Mouse (Mus musculus): Measurements from ENCODE around the gene Fbxo27. TPM values are rescaled to one million over a fixed set of nuclear protein-coding genes. Genes with fewer than 3 reads are reported as not detected.

Fbxo27 gene
- polyA plus RNA-seq, 1 experiment from 2014 or later: 0.90 TPM

GRCm38 (mm10) chr7:28735701-28736100, 43.1 kb downstream of the Fbxo27 start:
- H3K27ac ChIP-seq (ENCODE audit: low read depth, low read length): no peak overlapping the region
- WGBS: 74% methylated on average over 6 of the region's 6 CpGs
- H3K9ac ChIP-seq (ENCODE audit: low read depth, low read length): no peak overlapping the region
- H3K4me1 ChIP-seq (replicated peaks; ENCODE audit: control insufficient read depth, insufficient read depth, low read length): 0 out of 2 replicates have a peak, but pooled peaks cover 3% of the 10 kb centered on the region
- peaks cover 6% of the 10 kb centered on the region; the same call in 1 of the 2 replicates for H3K36me3 ChIP-seq (ENCODE audit: control insufficient read depth, insufficient read depth)
- no peak for ATAC-seq
- TF ChIP-seq CTCF (IDR thresholded peaks at IDR 0.05; ENCODE audit: low read depth): no peak
- H3K4me3 ChIP-seq (ENCODE audit: low read depth, low read length): no peak overlapping the region
- H3K9me3 ChIP-seq (ENCODE audit: control insufficient read depth): 0 out of 2 replicates have a peak, but pooled peaks cover 5% of the 10 kb centered on the region
- no peaks in the 10 kb centered on the region for H3K27me3 ChIP-seq (replicated peaks; ENCODE audit: control insufficient read depth, insufficient read depth, low read length)
- no peak overlapping the region for H3K4me2 ChIP-seq (replicated peaks; ENCODE audit: low read depth)

- H3K9ac ChIP-seq (ENCODE audit: low read depth, low read length): no peak overlapping the region
- no peaks in the 10 kb centered on the region for H3K27me3 ChIP-seq (replicated peaks; ENCODE audit: control insufficient read depth, insufficient read depth, low read length)
- no peaks in the 10 kb centered on the region for H3K4me1 ChIP-seq (replicated peaks; ENCODE audit: control insufficient read depth, insufficient read depth, low read length)
- H3K36me3 ChIP-seq (ENCODE audit: control insufficient read depth, insufficient read depth): peaks cover 15% of the 10 kb centered on the region
- ATAC-seq: no peak
- H3K4me3 ChIP-seq (ENCODE audit: low read depth, low read length): no peak overlapping the region
- H3K4me2 ChIP-seq (replicated peaks; ENCODE audit: low read depth): no peak overlapping the region
- 92% methylated on average over 21 of the region's 21 CpGs for whole genome bisulfite sequencing
- TF ChIP-seq CTCF (IDR thresholded peaks at IDR 0.05; ENCODE audit: low read depth): no peak
- no peak overlapping the region for H3K27ac ChIP-seq (ENCODE audit: low read depth, low read length)
- no peaks in the 10 kb centered on the region for H3K9me3 ChIP-seq (ENCODE audit: control insufficient read depth)
Observed at GRCm38 (mm10) chr7:28739829-28740228, 47.2 kb downstream of the Fbxo27 start.

- Histone ChIP-seq H3K27me3 (replicated peaks; ENCODE audit: control insufficient read depth, insufficient read depth, low read length) (no peaks in the 10 kb centered on the region), H3K4me2 (replicated peaks; ENCODE audit: low read depth) (peak overlapping the region; percentile 69), H3K9ac (ENCODE audit: low read depth, low read length) (peak overlapping the region; percentile 55), H3K36me3 (ENCODE audit: control insufficient read depth, insufficient read depth) (peaks cover 23% of the 10 kb centered on the region), H3K27ac (ENCODE audit: low read depth, low read length) (0 out of 2 replicates have a peak overlapping the region, but pooled peaks have one; percentile 47), H3K4me3 (ENCODE audit: low read depth, low read length) (peak overlapping the region; percentile 72), H3K4me1 (replicated peaks; ENCODE audit: control insufficient read depth, insufficient read depth, low read length) (no peaks in the 10 kb centered on the region), H3K9me3 (ENCODE audit: control insufficient read depth) (no peaks in the 10 kb centered on the region)
- TF ChIP-seq CTCF (IDR thresholded peaks at IDR 0.05; ENCODE audit: low read depth): peak; percentile 31; the same call in 1 of the 2 replicates
- no peak for ATAC-seq
- WGBS: 30% methylated on average over 9 of the region's 9 CpGs
Observed at GRCm38 (mm10) chr7:28740949-28741348, 48.3 kb downstream of the Fbxo27 start.

GRCm38 (mm10) chr7:28741368-28741708, 48.7 kb downstream of the Fbxo27 start:
- H3K27me3 ChIP-seq (replicated peaks; ENCODE audit: control insufficient read depth, insufficient read depth, low read length): no peaks in the 10 kb centered on the region
- H3K9me3 ChIP-seq (ENCODE audit: control insufficient read depth): no peaks in the 10 kb centered on the region
- H3K4me3 ChIP-seq (ENCODE audit: low read depth, low read length): peak overlapping the region; percentile 72
- H3K4me1 ChIP-seq (replicated peaks; ENCODE audit: control insufficient read depth, insufficient read depth, low read length): no peaks in the 10 kb centered on the region
- peaks cover 27% of the 10 kb centered on the region for H3K36me3 ChIP-seq (ENCODE audit: control insufficient read depth, insufficient read depth)
- peak overlapping the region; percentile 47; the same call in 1 of the 2 replicates for H3K27ac ChIP-seq (ENCODE audit: low read depth, low read length)
- ATAC-seq: peak; percentile 16
- peak overlapping the region; percentile 55 for H3K9ac ChIP-seq (ENCODE audit: low read depth, low read length)
- TF ChIP-seq CTCF (IDR thresholded peaks at IDR 0.05; ENCODE audit: low read depth): no peak
- WGBS: under 1% methylated on average over 13 of the region's 13 CpGs
- H3K4me2 ChIP-seq (replicated peaks; ENCODE audit: low read depth): peak overlapping the region; percentile 69

- WGBS: under 1% methylated on average over 39 of the region's 39 CpGs
- Histone ChIP-seq H3K4me3 (ENCODE audit: low read depth, low read length) (peak within 1 kb of the TSS; percentile 72), H3K27ac (ENCODE audit: low read depth, low read length) (peak within 1 kb of the TSS; percentile 60; the same call in 1 of the 2 replicates), H3K4me1 (replicated peaks; ENCODE audit: control insufficient read depth, insufficient read depth, low read length) (no peaks in the 10 kb centered on the region), H3K27me3 (replicated peaks; ENCODE audit: control insufficient read depth, insufficient read depth, low read length) (no peaks in the 10 kb centered on the region), H3K9me3 (ENCODE audit: control insufficient read depth) (no peaks in the 10 kb centered on the region), H3K4me2 (replicated peaks; ENCODE audit: low read depth) (peak within 1 kb of the TSS; percentile 69), H3K36me3 (ENCODE audit: control insufficient read depth, insufficient read depth) (peaks cover 32% of the 10 kb centered on the region), H3K9ac (ENCODE audit: low read depth, low read length) (peak within 1 kb of the TSS; percentile 60)
- TF ChIP-seq CTCF (IDR thresholded peaks at IDR 0.05; ENCODE audit: low read depth): peak; percentile 95
- ATAC-seq: peak; percentile 97
Observed at GRCm38 (mm10) chr7:28741709-28742438, 49.2 kb downstream of the Fbxo27 start, which contains the start of the genes Mrps12 and Sars2. Mrps12 (minus strand) TSS chr7:28741820. Sars2 (plus strand) TSS chr7:28741992.

Other genes starting within 250 kb of the Fbxo27 start
- 0.55 and 0.82 TPM in 2 replicates for gene Lrfn1, start 240.9 kb upstream of the Fbxo27 start, polyA plus RNA-seq (2015; fragmentation: Nextera tagmentation; extraction: Ambion mirVana)
- gene Ifnl2, start 182.4 kb upstream of the Fbxo27 start, polyA plus RNA-seq (2015; fragmentation: Nextera tagmentation; extraction: Ambion mirVana): not detected in 2 replicates
- gene Ifnl3, start 170.0 kb upstream of the Fbxo27 start, polyA plus RNA-seq (2015; fragmentation: Nextera tagmentation; extraction: Ambion mirVana): not detected in 2 replicates
- 17.0 and 23.4 TPM in 2 replicates for gene Sycn, start 152.0 kb upstream of the Fbxo27 start, polyA plus RNA-seq (2015; fragmentation: Nextera tagmentation; extraction: Ambion mirVana)
- not detected in 2 replicates for gene Nccrp1, start 145.6 kb upstream of the Fbxo27 start, polyA plus RNA-seq (2015; fragmentation: Nextera tagmentation; extraction: Ambion mirVana)
- 12.4 and 13.4 TPM in 2 replicates for gene Samd4b, start 94.7 kb upstream of the Fbxo27 start, polyA plus RNA-seq (2015; fragmentation: Nextera tagmentation; extraction: Ambion mirVana)
- 17.2 and 19.7 TPM in 2 replicates for gene Pak4, start 94.7 kb upstream of the Fbxo27 start, polyA plus RNA-seq (2015; fragmentation: Nextera tagmentation; extraction: Ambion mirVana)
- gene Acp7, start 61.5 kb upstream of the Fbxo27 start, polyA plus RNA-seq (2015; fragmentation: Nextera tagmentation; extraction: Ambion mirVana): not detected in 2 replicates
- 1.6 and 1.8 TPM in 2 replicates for gene Fbxo17, start 24.0 kb downstream of the Fbxo27 start, polyA plus RNA-seq (2015; fragmentation: Nextera tagmentation; extraction: Ambion mirVana)
- 98.7 and 101 TPM in 2 replicates for gene Mrps12, start 49.0 kb downstream of the Fbxo27 start, polyA plus RNA-seq (2015; fragmentation: Nextera tagmentation; extraction: Ambion mirVana)
- 8.6 and 9.9 TPM in 2 replicates for gene Sars2, start 49.1 kb downstream of the Fbxo27 start, polyA plus RNA-seq (2015; fragmentation: Nextera tagmentation; extraction: Ambion mirVana)
- not detected in 2 replicates for gene Ccer2, start 63.3 kb downstream of the Fbxo27 start, polyA plus RNA-seq (2015; fragmentation: Nextera tagmentation; extraction: Ambion mirVana)
- gene Sirt2, start 73.9 kb downstream of the Fbxo27 start, polyA plus RNA-seq (2015; fragmentation: Nextera tagmentation; extraction: Ambion mirVana): 76.8 and 79.2 TPM in 2 replicates
- 33.1 and 33.2 TPM in 2 replicates for gene Nfkbib, start 74.7 kb downstream of the Fbxo27 start, polyA plus RNA-seq (2015; fragmentation: Nextera tagmentation; extraction: Ambion mirVana)
- gene Rinl, start 96.1 kb downstream of the Fbxo27 start, polyA plus RNA-seq (2015; fragmentation: Nextera tagmentation; extraction: Ambion mirVana): 1.6 and 2.2 TPM in 2 replicates
- 144 and 152 TPM in 2 replicates for gene Hnrnpl, start 115.7 kb downstream of the Fbxo27 start, polyA plus RNA-seq (2015; fragmentation: Nextera tagmentation; extraction: Ambion mirVana)
- gene Ech1, start 132.4 kb downstream of the Fbxo27 start, polyA plus RNA-seq (2015; fragmentation: Nextera tagmentation; extraction: Ambion mirVana): 402 and 426 TPM in 2 replicates
- 2,376 and 2,464 TPM in 2 replicates for gene Lgals4, start 141.0 kb downstream of the Fbxo27 start, polyA plus RNA-seq (2015; fragmentation: Nextera tagmentation; extraction: Ambion mirVana)
- 1.0 and 2.0 TPM in 2 replicates for gene Lgals7, start 171.0 kb downstream of the Fbxo27 start, polyA plus RNA-seq (2015; fragmentation: Nextera tagmentation; extraction: Ambion mirVana)
- 0.25 and 0.37 TPM in 2 replicates for gene Capn12, start 188.6 kb downstream of the Fbxo27 start, polyA plus RNA-seq (2015; fragmentation: Nextera tagmentation; extraction: Ambion mirVana)

Measured in intestine, postnatal 0 days (tissue).